Mouse (Mus musculus) erythroblast, embryonic 14.5 days (primary cell): ENCODE measurements around the gene Slc6a1.

ENCODE experiments used
- GATA1 ChIP-seq: IDR thresholded peaks from 2 replicates; pipeline ENCODE4 v1.6.1; 2012; ENCODE audit warnings: low read length, inconsistent platforms, mixed read lengths
- TAL1 ChIP-seq: IDR thresholded peaks from 3 replicates; pipeline ENCODE4 v1.6.1; 2012; ENCODE audit warnings: low read length, inconsistent platforms, mixed read lengths

DNA sequence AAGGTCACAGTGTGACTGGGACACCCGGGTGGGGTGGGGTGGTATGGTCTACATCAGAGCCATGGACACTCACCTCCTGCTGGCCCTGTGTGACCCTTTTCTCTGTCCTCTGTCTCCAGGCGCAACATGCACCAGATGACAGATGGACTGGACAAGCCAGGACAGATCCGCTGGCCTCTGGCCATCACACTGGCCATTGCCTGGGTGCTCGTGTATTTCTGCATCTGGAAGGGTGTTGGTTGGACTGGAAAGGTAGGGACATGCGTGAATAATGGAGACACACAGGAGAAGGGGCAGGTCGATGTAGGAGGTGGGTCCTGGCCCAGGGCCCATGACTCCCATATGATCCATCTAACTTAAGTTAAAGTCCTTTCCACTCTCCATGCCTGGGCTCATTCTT is 22.2 kb downstream of the Slc6a1 start:
- TF ChIP-seq TAL1 (no peak), GATA1 (no peak)
